Mouse (Mus musculus) stomach, embryonic 16.5 days (tissue): Measurements from ENCODE around the gene Psmb5. TPM values are rescaled to one million over a fixed set of nuclear protein-coding genes. Genes with fewer than 3 reads are reported as not detected.

Source experiments
- ATAC-seq: fragments of 200-750 bp; cut with Nextera tagmentation; 2 replicates; pipeline ENCODE4 v1.8.0; 2017; ENCODE audit warnings: moderate number of reproducible peaks, moderate TSS enrichment; ENCODE audit not compliant: insufficient read depth, low FRiP score
- H3K27ac ChIP-seq: fragments of 300-500 bp; sonication (generic); 2 replicates; pipeline ENCODE4 v1.5.1; 2014; ENCODE audit warnings: low read length
- H3K27me3 ChIP-seq: fragments of 300-500 bp; sonication (generic); 2 replicates; pipeline ENCODE4 v1.6.1; 2014; ENCODE audit warnings: low read length, control low read depth, mixed read lengths; ENCODE audit not compliant: control insufficient read depth, insufficient read depth
- H3K36me3 ChIP-seq: fragments of 300-500 bp; sonication (generic); 2 replicates; pipeline ENCODE4 v1.6.1; 2014; ENCODE audit warnings: low read length; ENCODE audit not compliant: control insufficient read depth, insufficient read depth
- H3K4me1 ChIP-seq: fragments of 300-500 bp; sonication (generic); 2 replicates; pipeline ENCODE4 v1.6.1; 2014; ENCODE audit warnings: low read length, control low read depth, mixed read lengths; ENCODE audit not compliant: control insufficient read depth, insufficient read depth
- H3K4me2 ChIP-seq: fragments of 300-500 bp; sonication (generic); 2 replicates; pipeline ENCODE4 v1.6.1; 2014; ENCODE audit warnings: low read depth, low read length, mixed read lengths
- H3K4me3 ChIP-seq: fragments of 300-500 bp; sonication (generic); replicated peaks from 2 replicates; pipeline ENCODE4 v1.5.1; 2014; ENCODE audit warnings: mild to moderate bottlenecking, low read length
- H3K9ac ChIP-seq: fragments of 300-500 bp; sonication (generic); 2 replicates; pipeline ENCODE4 v1.6.1; 2014; ENCODE audit warnings: low read length
- H3K9me3 ChIP-seq: fragments of 300-500 bp; sonication (generic); replicated peaks from 2 replicates; pipeline ENCODE4 v1.6.1; 2016; ENCODE audit warnings: low read length, control low read depth; ENCODE audit not compliant: control insufficient read depth
- WGBS: fragments of 180-500 bp; shearing (Covaris S2); extraction: QIAGEN DNeasy Blood & Tissue Kit; methylation state at CpG from one replicate; pipeline ENCODE4 v1.1.7; 2014; 5-methylcytosine and 5-hydroxymethylcytosine counted together
- polyA plus RNA-seq: library from polyadenylated mRNA; unstranded; fragments of >200 nt; fragmentation: Nextera tagmentation; extraction: Ambion mirVana; gene quantifications from 2 replicates; pipeline ENCODE4 v1.2.1, GENCODE M21; 2015

The Psmb5 gene
- polyA plus RNA-seq: 346 and 368 TPM in 2 replicates

DNA sequence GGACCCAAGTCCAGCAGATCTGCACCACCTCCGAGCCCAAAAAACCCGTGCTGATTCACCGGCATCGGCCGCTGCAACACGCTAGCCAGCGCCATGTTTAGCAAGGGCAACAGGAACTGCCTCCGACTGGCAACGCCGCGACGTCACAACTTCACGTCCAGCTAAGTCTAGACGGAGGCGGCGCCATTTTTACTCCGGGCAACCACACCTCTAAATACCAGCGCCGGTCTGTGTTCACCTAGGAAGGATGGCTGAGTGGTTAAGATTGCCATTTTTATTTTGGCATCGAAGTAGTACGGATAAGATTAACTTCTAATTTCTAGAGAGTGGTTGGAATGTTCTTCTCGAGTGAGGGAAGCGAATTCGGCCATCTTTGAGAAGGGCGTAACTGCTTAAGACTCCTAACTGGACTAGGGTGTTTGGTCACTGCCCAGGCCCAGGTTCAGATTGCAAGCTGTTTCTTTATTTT, at the start of gene Psmb5:
Gene Psmb5 (minus strand): TSS at position 126 of the 469 bp plus-strand sequence.
- peak within 1 kb of the TSS; percentile 67 for H3K27ac ChIP-seq
- 0 out of 2 replicates have a peak, but pooled peaks cover 1% of the 10 kb centered on the region for H3K36me3 ChIP-seq
- peak within 1 kb of the TSS; percentile 91 for H3K4me3 ChIP-seq
- H3K9ac ChIP-seq: peak within 1 kb of the TSS; percentile 95
- H3K4me2 ChIP-seq: peak within 1 kb of the TSS; percentile 61
- H3K9me3 ChIP-seq: no peaks in the 10 kb centered on the region
- under 1% methylated on average over 25 of the region's 25 CpGs for WGBS
- H3K27me3 ChIP-seq: no peaks in the 10 kb centered on the region
- H3K4me1 ChIP-seq: peaks cover 4% of the 10 kb centered on the region; the same call in 1 of the 2 replicates
- peak; percentile 91 for ATAC-seq

DNA sequence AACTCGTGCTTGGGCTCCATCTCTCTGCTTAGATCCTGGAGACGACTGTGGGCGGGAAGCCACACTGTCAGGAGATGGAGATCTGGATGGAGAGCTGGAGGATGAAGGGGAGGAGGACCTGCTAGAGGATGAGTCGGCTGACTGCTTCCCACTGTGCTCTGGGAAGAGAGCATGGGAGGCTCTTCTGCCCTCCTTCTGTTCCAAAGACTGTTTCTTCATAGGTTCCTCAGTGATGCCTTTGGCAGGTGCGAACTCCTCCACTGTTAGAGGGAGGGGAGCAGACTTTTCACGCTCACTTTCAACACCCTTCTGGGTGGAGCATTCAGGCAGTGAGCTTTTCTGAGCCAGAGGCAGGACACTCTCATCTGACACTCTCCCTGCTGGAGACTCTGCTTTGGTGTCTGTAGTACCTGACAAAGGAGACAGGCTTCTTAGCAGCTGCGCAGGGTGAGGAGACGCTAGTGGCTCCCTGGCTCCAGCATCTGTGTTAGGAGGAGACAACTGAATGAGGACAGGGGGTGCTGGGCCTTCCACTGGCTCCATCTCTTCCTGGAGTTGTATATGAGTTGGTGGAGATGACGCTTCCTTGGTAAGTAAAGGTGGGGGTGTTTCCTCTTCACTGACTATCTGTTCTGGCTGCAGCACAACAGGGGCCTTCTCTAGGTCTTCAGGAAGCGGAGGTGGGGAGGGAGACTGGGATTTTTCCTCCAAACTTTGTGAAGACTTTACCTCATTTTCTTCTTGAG, 46.8 kb upstream of the Psmb5 start:
- H3K36me3 ChIP-seq: peaks cover 47% of the 10 kb centered on the region
- no peak overlapping the region for H3K9ac ChIP-seq
- H3K27me3 ChIP-seq: no peaks in the 10 kb centered on the region
- H3K9me3 ChIP-seq: no peaks in the 10 kb centered on the region
- H3K4me1 ChIP-seq: no peaks in the 10 kb centered on the region
- H3K4me2 ChIP-seq: no peak overlapping the region
- WGBS: 92% methylated on average over 10 of the region's 10 CpGs
- ATAC-seq: no peak
- no peak overlapping the region for H3K4me3 ChIP-seq
- H3K27ac ChIP-seq: no peak overlapping the region

DNA sequence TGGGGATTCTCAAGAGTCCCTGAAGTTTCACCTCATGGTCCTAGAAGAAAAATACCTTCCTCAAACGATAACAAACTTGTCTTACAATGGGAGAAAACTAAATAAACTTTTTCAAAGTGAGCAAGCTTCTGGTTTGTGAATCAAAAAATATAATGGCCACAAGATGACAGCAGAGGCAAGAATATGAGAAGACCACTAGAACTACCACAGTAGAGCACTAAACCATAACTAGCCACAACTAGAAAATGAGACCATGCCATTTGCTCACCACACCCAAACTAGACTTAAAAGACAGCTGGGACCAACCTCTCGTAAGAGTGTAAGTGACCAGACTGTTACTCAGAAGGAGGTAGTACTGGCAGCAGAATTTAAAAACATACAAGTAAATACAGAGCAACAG, 42.2 kb upstream of the Psmb5 start:
- H3K4me1 ChIP-seq: no peaks in the 10 kb centered on the region
- H3K27me3 ChIP-seq: no peaks in the 10 kb centered on the region
- peaks cover 46% of the 10 kb centered on the region for H3K36me3 ChIP-seq
- WGBS: 92% methylated on average over 2 of the region's 2 CpGs
- H3K27ac ChIP-seq: no peak overlapping the region
- H3K4me2 ChIP-seq: no peak overlapping the region
- no peak for ATAC-seq
- no peak overlapping the region for H3K9ac ChIP-seq
- no peak overlapping the region for H3K4me3 ChIP-seq
- H3K9me3 ChIP-seq: no peaks in the 10 kb centered on the region

DNA sequence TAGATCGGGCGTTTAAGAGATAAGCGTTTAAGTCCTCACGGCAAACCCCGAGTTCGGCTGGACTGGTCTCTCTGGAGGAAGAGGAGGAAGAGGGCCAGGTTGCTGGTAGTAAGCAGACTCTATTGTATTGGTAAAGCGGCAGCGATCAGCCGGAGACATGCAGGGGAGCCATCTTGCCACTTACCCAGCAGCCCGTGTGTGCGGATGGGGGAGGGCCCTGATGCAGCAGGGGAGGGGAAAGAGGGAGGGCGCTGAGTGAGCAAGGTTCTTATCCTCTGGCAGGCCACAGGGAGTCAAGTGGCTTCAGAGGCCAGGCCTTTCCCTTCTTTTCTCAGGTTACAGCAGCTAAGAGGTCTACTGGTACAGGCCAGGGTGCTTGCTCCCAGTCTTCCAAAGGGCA, 35.7 kb upstream of the Psmb5 start:
- WGBS: 0% methylated on average over 12 of the region's 12 CpGs
- Histone ChIP-seq H3K4me1 (peaks cover 6% of the 10 kb centered on the region; the same call in 1 of the 2 replicates), H3K27ac (peak overlapping the region; percentile 68), H3K9ac (peak overlapping the region; percentile 80), H3K9me3 (no peaks in the 10 kb centered on the region), H3K27me3 (no peaks in the 10 kb centered on the region), H3K4me3 (peak overlapping the region; percentile 64), H3K4me2 (peak overlapping the region; percentile 75), H3K36me3 (peaks cover 31% of the 10 kb centered on the region)
- ATAC-seq: peak; percentile 87

DNA sequence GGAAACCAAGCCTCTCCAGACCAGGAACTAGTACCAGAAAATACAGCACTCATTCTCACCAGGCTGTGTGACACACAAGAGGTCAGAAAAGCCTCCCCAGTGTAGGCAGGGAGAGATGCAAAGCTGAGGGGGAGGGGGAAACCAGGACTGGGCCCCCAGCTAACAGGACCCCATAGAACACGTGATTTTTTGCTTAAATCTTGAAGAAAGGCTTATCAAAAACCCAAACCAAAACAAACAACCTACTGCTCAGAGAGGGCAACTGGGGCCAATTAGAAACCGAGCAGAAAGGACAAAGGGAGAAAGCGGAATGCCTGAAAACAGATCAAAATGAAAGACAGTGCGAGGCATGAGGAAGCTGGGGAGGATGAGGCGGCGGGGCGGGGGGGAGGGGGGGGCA, 35.0 kb upstream of the Psmb5 start:
- Histone ChIP-seq H3K9ac (peak overlapping the region; percentile 80), H3K4me1 (peaks cover 6% of the 10 kb centered on the region; the same call in 1 of the 2 replicates), H3K4me3 (peak overlapping the region; percentile 64), H3K4me2 (peak overlapping the region; percentile 75), H3K9me3 (no peaks in the 10 kb centered on the region), H3K27ac (peak overlapping the region; percentile 68), H3K27me3 (no peaks in the 10 kb centered on the region), H3K36me3 (peaks cover 33% of the 10 kb centered on the region)
- ATAC-seq: no peak
- under 1% methylated on average over 7 of the region's 7 CpGs for WGBS

DNA sequence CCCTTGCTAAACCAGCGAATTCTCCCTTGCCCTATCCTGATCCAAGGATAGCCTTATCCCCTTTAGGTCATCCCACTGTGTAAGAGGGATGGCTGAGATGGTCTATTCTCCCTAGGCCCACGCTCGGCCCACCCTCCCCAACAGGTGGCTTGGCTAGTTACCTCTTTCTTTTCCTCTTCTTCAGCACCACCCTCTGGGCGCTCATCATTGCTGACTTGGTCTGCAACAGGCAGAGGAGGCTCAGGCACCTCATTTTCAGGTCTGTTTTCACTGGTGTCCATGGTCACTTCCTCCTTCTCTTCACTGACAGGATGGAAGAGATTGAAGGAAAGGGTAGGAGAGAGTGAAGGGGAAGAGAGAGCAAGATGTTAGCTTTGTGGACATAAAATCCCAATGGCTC, 33.7 kb upstream of the Psmb5 start:
- no peaks in the 10 kb centered on the region for H3K27me3 ChIP-seq
- H3K9ac ChIP-seq: no peak overlapping the region
- 77% methylated on average over 4 of the region's 4 CpGs for WGBS
- no peak overlapping the region for H3K4me2 ChIP-seq
- no peak for ATAC-seq
- peaks cover 6% of the 10 kb centered on the region; the same call in 1 of the 2 replicates for H3K4me1 ChIP-seq
- peaks cover 30% of the 10 kb centered on the region for H3K36me3 ChIP-seq
- H3K9me3 ChIP-seq: no peaks in the 10 kb centered on the region
- H3K27ac ChIP-seq: 0 out of 2 replicates have a peak overlapping the region, but pooled peaks have one; percentile 7
- H3K4me3 ChIP-seq: no peak overlapping the region

DNA sequence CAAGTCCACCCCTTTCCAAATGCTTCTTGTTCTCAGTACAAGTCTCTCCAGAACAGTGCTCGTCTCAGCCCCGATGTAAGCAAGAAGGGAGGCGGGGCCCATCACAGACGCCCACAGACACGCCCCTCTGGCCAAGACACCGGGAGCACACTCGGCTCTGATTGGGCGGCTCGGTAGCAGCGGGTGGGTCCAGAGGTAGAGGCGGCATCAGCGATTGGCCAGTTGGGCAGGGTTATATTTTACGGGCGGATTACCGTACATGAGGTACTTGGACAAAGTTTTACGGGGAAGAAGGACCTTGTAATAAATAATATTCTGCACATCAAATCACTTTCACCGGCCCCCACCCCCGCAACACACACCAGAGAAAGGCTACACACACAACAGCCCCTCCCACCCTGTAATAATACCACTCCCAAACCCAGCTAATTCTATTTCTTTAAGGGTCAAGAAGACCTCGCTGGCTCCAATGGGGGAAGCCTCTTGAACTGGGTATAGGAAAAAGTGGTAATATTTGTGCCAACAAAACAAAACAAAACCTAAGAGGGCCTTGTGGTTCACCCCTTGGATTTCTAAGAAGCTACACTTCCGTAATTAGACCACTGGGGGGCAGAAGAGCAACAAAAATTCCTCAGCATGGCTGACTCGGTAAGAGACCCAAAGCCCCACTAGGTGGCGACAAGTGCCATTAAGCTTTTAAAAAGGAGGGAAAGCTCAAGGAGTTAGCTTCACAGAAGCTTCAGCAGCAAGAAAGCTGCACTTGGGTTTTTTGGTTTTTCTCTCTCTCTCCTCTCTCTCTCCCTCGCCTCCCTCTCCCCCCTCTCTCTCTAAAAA, 33.0 kb upstream of the Psmb5 start:
- no peaks in the 10 kb centered on the region for H3K27me3 ChIP-seq
- H3K36me3 ChIP-seq: peaks cover 32% of the 10 kb centered on the region
- peaks cover 6% of the 10 kb centered on the region; the same call in 1 of the 2 replicates for H3K4me1 ChIP-seq
- H3K9ac ChIP-seq: no peak overlapping the region
- no peak overlapping the region for H3K4me2 ChIP-seq
- no peaks in the 10 kb centered on the region for H3K9me3 ChIP-seq
- H3K27ac ChIP-seq: no peak overlapping the region
- 59% methylated on average over 23 of the region's 23 CpGs for WGBS
- ATAC-seq: peak; percentile 54; the same call in 1 of the 2 replicates
- no peak overlapping the region for H3K4me3 ChIP-seq

DNA sequence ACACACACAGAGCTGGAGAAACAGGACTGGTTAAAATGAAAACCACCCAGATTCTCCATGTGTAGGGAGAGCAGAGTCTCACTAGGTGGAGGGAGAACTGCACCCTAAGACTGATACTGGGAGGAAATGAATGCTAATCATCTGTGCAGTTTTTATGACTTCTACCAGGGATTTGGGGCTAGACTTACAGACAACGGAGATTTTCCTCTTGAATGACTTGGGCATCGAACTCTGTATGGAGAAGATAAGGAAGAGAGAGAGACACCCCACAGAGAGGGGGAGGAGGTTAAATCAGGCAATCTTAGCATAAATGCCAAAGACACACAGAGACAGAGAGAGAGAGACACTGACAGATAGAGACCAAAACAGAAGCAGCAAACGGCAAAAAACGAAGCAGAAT, 30.1 kb upstream of the Psmb5 start:
- Histone ChIP-seq H3K4me2 (no peak overlapping the region), H3K4me1 (peaks cover 6% of the 10 kb centered on the region; the same call in 1 of the 2 replicates), H3K36me3 (peaks cover 48% of the 10 kb centered on the region), H3K4me3 (no peak overlapping the region), H3K27ac (no peak overlapping the region), H3K9ac (no peak overlapping the region), H3K9me3 (no peaks in the 10 kb centered on the region), H3K27me3 (no peaks in the 10 kb centered on the region)
- 84% methylated on average over 4 of the region's 4 CpGs for WGBS
- no peak for ATAC-seq
